Mouse (Mus musculus): ENCODE results near the gene Asphd2. TPM values are rescaled to one million over a fixed set of nuclear protein-coding genes. Genes with fewer than 3 reads are reported as not detected.

Gene Asphd2
- polyA plus RNA-seq, 1 experiment from 2014 or later: 5.9 TPM

GRCm38 (mm10) chr5:112385973-112386372, 8.7 kb downstream of the Asphd2 start:
- H3K36me3 ChIP-seq (ENCODE audit: insufficient read depth, low read length): no peaks in the 10 kb centered on the region
- DNase-seq (ENCODE audit: low spot score) (no peak), ATAC-seq (replicated peaks; ENCODE audit: low FRiP score, low read depth) (no peak)
- TF ChIP-seq CTCF (IDR thresholded peaks at IDR 0.05; ENCODE audit: low read depth): no peak
- 83% methylated on average over 2 of the region's 2 CpGs for WGBS
- H3K4me3 ChIP-seq (replicated peaks; ENCODE audit: low read depth, low read length): no peak overlapping the region
- no peak overlapping the region for H3K9ac ChIP-seq (ENCODE audit: low read depth, low read length)
- H3K27me3 ChIP-seq (ENCODE audit: insufficient read depth, low read length): no peaks in the 10 kb centered on the region
- no peaks in the 10 kb centered on the region for H3K4me1 ChIP-seq (replicated peaks; ENCODE audit: insufficient read depth, low read length)
- no peak overlapping the region for H3K27ac ChIP-seq
- H3K9me3 ChIP-seq (replicated peaks; ENCODE audit: low read length): no peaks in the 10 kb centered on the region
- no peak overlapping the region for H3K4me2 ChIP-seq (ENCODE audit: low read length)

- H3K9me3 ChIP-seq (replicated peaks; ENCODE audit: low read length): no peaks in the 10 kb centered on the region
- 87% methylated on average over 13 of the region's 13 CpGs for WGBS
- H3K9ac ChIP-seq (ENCODE audit: low read depth, low read length): no peak overlapping the region
- ATAC-seq (replicated peaks; ENCODE audit: low FRiP score, low read depth) (no peak), DNase-seq (ENCODE audit: low spot score) (no peak)
- no peaks in the 10 kb centered on the region for H3K27me3 ChIP-seq (ENCODE audit: insufficient read depth, low read length)
- H3K4me3 ChIP-seq (replicated peaks; ENCODE audit: low read depth, low read length): no peak overlapping the region
- H3K4me2 ChIP-seq (ENCODE audit: low read length): no peak overlapping the region
- TF ChIP-seq CTCF (IDR thresholded peaks at IDR 0.05; ENCODE audit: low read depth): no peak
- H3K4me1 ChIP-seq (replicated peaks; ENCODE audit: insufficient read depth, low read length): no peaks in the 10 kb centered on the region
- no peaks in the 10 kb centered on the region for H3K36me3 ChIP-seq (ENCODE audit: insufficient read depth, low read length)
- no peak overlapping the region for H3K27ac ChIP-seq
These were observed 9.7 kb downstream of the Asphd2 start for GRCm38 (mm10) chr5:112384805-112385472.

- no peak for TF ChIP-seq CTCF (IDR thresholded peaks at IDR 0.05; ENCODE audit: low read depth)
- Histone ChIP-seq H3K36me3 (ENCODE audit: insufficient read depth, low read length) (peaks cover 3% of the 10 kb centered on the region; the same call in 1 of the 2 replicates), H3K27ac (no peak overlapping the region), H3K9ac (ENCODE audit: low read depth, low read length) (no peak overlapping the region), H3K4me1 (replicated peaks; ENCODE audit: insufficient read depth, low read length) (no peaks in the 10 kb centered on the region), H3K9me3 (replicated peaks; ENCODE audit: low read length) (no peaks in the 10 kb centered on the region), H3K4me2 (ENCODE audit: low read length) (no peak overlapping the region), H3K4me3 (replicated peaks; ENCODE audit: low read depth, low read length) (no peak overlapping the region), H3K27me3 (ENCODE audit: insufficient read depth, low read length) (no peaks in the 10 kb centered on the region)
- WGBS: 54% methylated on average over 17 of the region's 17 CpGs
- DNase-seq (ENCODE audit: low spot score) (no peak), ATAC-seq (replicated peaks; ENCODE audit: low FRiP score, low read depth) (no peak)
These were observed 11.9 kb downstream of the Asphd2 start for GRCm38 (mm10) chr5:112382641-112383330.

- DNase-seq (ENCODE audit: low spot score): no peak
- H3K4me2 ChIP-seq (ENCODE audit: low read length): no peak overlapping the region
- H3K9me3 ChIP-seq (replicated peaks; ENCODE audit: low read length): no peaks in the 10 kb centered on the region
These were observed 12.6 kb downstream of the Asphd2 start for GRCm38 (mm10) chr5:112382042-112382441.

GRCm38 (mm10) chr5:112381154-112381553, 13.5 kb downstream of the Asphd2 start:
- H3K4me2 ChIP-seq (ENCODE audit: low read length): no peak overlapping the region
- 85% methylated on average over 11 of the region's 11 CpGs for WGBS
- DNase-seq (ENCODE audit: low spot score): no peak
- no peaks in the 10 kb centered on the region for H3K27me3 ChIP-seq (ENCODE audit: insufficient read depth, low read length)
- H3K4me1 ChIP-seq (replicated peaks; ENCODE audit: insufficient read depth, low read length): no peaks in the 10 kb centered on the region
- H3K9ac ChIP-seq (ENCODE audit: low read depth, low read length): no peak overlapping the region
- H3K4me3 ChIP-seq (replicated peaks; ENCODE audit: low read depth, low read length): no peak overlapping the region
- no peak for ATAC-seq (replicated peaks; ENCODE audit: low FRiP score, low read depth)
- TF ChIP-seq CTCF (IDR thresholded peaks at IDR 0.05; ENCODE audit: low read depth): no peak
- H3K36me3 ChIP-seq (ENCODE audit: insufficient read depth, low read length): peaks cover 4% of the 10 kb centered on the region; the same call in 1 of the 2 replicates
- no peaks in the 10 kb centered on the region for H3K9me3 ChIP-seq (replicated peaks; ENCODE audit: low read length)
- H3K27ac ChIP-seq: no peak overlapping the region

More at GRCm38 (mm10) chr5:112382042-112382441, 12.6 kb downstream of the Asphd2 start:
- ATAC-seq (replicated peaks; ENCODE audit: low FRiP score, low read depth): no peak
- H3K27ac ChIP-seq: no peak overlapping the region
- no peaks in the 10 kb centered on the region for H3K27me3 ChIP-seq (ENCODE audit: insufficient read depth, low read length)
- H3K9ac ChIP-seq (ENCODE audit: low read depth, low read length): no peak overlapping the region
- whole genome bisulfite sequencing: 72% methylated on average over 9 of the region's 9 CpGs
- peaks cover 4% of the 10 kb centered on the region; the same call in 1 of the 2 replicates for H3K36me3 ChIP-seq (ENCODE audit: insufficient read depth, low read length)
- TF ChIP-seq CTCF (IDR thresholded peaks at IDR 0.05; ENCODE audit: low read depth): peak; percentile 5; the same call in 1 of the 2 replicates
- H3K4me3 ChIP-seq (replicated peaks; ENCODE audit: low read depth, low read length): no peak overlapping the region
- no peaks in the 10 kb centered on the region for H3K4me1 ChIP-seq (replicated peaks; ENCODE audit: insufficient read depth, low read length)

GRCm38 (mm10) chr5:112378716-112379115, 15.9 kb downstream of the Asphd2 start:
- Histone ChIP-seq H3K4me2 (ENCODE audit: low read length) (no peak overlapping the region), H3K9ac (ENCODE audit: low read depth, low read length) (no peak overlapping the region), H3K4me1 (replicated peaks; ENCODE audit: insufficient read depth, low read length) (no peaks in the 10 kb centered on the region), H3K27ac (no peak overlapping the region), H3K36me3 (ENCODE audit: insufficient read depth, low read length) (peaks cover 20% of the 10 kb centered on the region), H3K4me3 (replicated peaks; ENCODE audit: low read depth, low read length) (no peak overlapping the region), H3K27me3 (ENCODE audit: insufficient read depth, low read length) (no peaks in the 10 kb centered on the region), H3K9me3 (replicated peaks; ENCODE audit: low read length) (no peaks in the 10 kb centered on the region)
- no peak for TF ChIP-seq CTCF (IDR thresholded peaks at IDR 0.05; ENCODE audit: low read depth)
- 74% methylated on average over 6 of the region's 6 CpGs for WGBS
- DNase-seq (ENCODE audit: low spot score): no peak
- ATAC-seq (replicated peaks; ENCODE audit: low FRiP score, low read depth): no peak

Measured in kidney, postnatal 0 days (tissue).